Mouse (Mus musculus) liver, embryonic 18 days (tissue): ENCODE measurements around the gene Batf2. TPM values are rescaled to one million over a fixed set of nuclear protein-coding genes. Genes with fewer than 3 reads are reported as not detected.

Experiments used
- polyA plus RNA-seq: library from polyadenylated mRNA; depleted of rRNA; stranded (reverse); fragments of >200 nt; gene quantifications from 2 replicates; pipeline ENCODE4 v1.2.3, GENCODE M21; 2012; rRNA removed

Gene Batf2
- polyA plus RNA-seq, result 1.4 and 1.5 TPM in 2 replicates

DNA sequence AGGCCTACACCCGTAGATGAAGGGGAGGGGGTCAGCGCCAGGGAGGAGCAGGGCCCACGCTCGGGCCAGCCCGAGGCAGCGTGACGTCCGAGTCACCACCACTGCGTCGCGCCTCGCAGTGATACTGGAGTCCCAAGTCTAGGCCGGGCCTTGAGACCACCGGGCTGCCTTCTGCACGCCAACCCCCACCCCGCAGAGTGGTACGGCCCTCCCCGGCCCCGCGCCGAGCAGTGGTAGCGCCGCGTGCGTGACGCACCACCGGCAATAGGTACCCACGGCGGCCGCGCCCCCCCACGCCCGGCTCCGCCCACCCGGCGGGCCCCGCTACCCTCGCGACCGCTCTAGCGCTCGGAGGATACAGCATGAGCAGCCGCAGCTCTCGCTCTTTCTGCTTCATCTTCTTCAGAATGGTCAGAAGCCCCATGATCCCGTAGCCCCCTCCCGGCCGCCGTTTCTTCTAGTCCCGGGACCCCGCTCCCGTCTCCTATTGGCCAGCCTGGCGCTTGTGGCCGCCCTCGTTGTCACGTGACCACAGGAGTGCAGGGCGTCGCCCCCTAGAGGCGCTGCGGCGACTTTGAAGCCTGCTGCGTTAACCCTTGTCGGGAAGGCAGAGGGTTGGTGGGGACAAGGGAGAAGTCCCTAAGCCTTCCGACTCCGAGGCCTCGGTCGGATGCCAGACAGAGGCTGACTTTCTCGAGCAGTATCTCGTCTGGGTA is at the start of gene Batf2:
TSS of gene Batf2 (plus strand) at position 306 of the 716 bp plus-strand sequence.

GRCm38 (mm10) chr19:6094119-6094518 is 46.7 kb upstream of the Batf2 start, which contains the start of gene AC131692.1:
Gene AC131692.1, plus strand, starts transcription at chr19:6094419.

DNA sequence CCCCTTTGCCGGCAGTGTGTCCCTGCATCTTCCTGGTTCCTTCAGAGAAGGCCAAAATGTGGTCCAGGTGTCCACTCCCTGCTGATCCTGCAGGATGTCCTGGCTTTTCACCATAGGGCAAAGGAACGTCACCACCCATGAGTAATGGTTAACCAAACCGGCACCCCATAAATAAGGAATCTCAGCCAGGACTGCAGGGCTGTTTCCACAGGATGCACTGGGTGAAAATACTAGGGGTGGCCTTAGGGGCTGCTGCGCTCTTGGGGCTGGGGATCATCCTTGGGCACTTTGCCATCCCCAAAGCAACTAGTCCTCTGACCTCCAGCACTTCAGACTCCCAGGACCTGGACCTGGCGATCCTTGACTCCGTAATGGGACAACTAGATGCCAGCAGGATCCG is 35.2 kb upstream of the Batf2 start, which contains the start of gene Naaladl1:
TSS of gene Naaladl1 (plus strand) at position 197 of the 400 bp plus-strand sequence.

GRCm38 (mm10) chr19:6117986-6118676 is 22.7 kb upstream of the Batf2 start, which contains the start of gene Sac3d1:
Gene Sac3d1, minus strand, starts transcription at chr19:6118650.

DNA sequence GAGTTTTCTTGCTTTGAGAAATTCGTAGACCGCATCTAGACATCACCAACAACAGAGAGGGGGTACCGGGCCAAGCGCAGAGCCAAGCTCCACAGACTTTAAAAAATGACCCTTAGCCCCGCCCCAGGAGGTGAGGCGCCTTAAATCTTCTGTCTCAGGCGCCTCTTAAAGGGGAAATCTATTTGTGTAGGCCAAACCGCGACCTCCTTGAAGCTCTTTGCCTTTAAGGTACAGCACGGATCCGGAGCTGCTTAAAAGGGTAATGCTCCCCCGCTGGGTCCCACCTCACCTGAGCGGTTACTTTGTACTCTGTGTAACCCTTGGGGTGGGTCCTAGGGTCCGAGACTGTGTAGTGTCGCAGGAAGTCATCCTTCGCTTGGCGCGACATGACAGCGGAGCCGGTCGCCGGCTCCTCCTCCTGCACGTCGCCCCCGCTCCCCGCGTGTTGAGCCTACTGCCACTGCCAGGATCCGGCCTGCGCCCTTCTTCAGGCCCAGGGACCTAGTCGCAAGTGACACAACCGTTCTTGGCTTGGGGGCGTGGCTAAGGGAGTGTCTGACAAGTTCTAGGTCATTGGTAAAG is 12.9 kb upstream of the Batf2 start, which contains the start of gene Snx15:
TSS of gene Snx15 (minus strand) at position 545 of the 582 bp plus-strand sequence.

GRCm38 (mm10) chr19:6141394-6141749 is 589 bp downstream of the Batf2 start, which contains the start of gene Arl2:
Gene Arl2, minus strand, starts transcription at chr19:6141548.

GRCm38 (mm10) chr19:6184131-6184530 is 43.3 kb downstream of the Batf2 start, which contains the start of gene Majin:
Gene Majin, plus strand, starts transcription at chr19:6184388.

Other genes starting within 250 kb of the Batf2 start
- 1.1 and 1.4 TPM in 2 replicates for gene Tigd3, start 246.8 kb upstream of the Batf2 start, polyA plus RNA-seq
- gene Dpf2, start 228.0 kb upstream of the Batf2 start, polyA plus RNA-seq, result 31.6 and 33.1 TPM in 2 replicates
- 3.1 and 3.5 TPM in 2 replicates for gene Cdc42ep2, start 216.2 kb upstream of the Batf2 start, polyA plus RNA-seq
- 32.2 and 32.9 TPM in 2 replicates for gene Pola2, start 176.8 kb upstream of the Batf2 start, polyA plus RNA-seq
- gene Slc22a20, start 154.8 kb upstream of the Batf2 start, polyA plus RNA-seq, result 0.05 and 0.07 TPM in 2 replicates
- gene Capn1, start 125.1 kb upstream of the Batf2 start, polyA plus RNA-seq, result 16.0 and 18.9 TPM in 2 replicates
- 12.0 and 13.7 TPM in 2 replicates for gene Syvn1, start 94.4 kb upstream of the Batf2 start, polyA plus RNA-seq
- gene Mrpl49, start 83.2 kb upstream of the Batf2 start, polyA plus RNA-seq, result 22.4 and 23.7 TPM in 2 replicates
- 1,008 and 1,075 TPM in 2 replicates for gene Fau, start 83.1 kb upstream of the Batf2 start, polyA plus RNA-seq
- 18.6 and 20.3 TPM in 2 replicates for gene Znhit2, start 79.8 kb upstream of the Batf2 start, polyA plus RNA-seq
- gene Tm7sf2, start 72.6 kb upstream of the Batf2 start, polyA plus RNA-seq, result 74.1 and 93.2 TPM in 2 replicates
- 20.2 and 24.9 TPM in 2 replicates for gene Vps51, start 63.8 kb upstream of the Batf2 start, polyA plus RNA-seq
- gene Tmem262, start 61.0 kb upstream of the Batf2 start, polyA plus RNA-seq, result not detected in 2 replicates
- 0.26 and 0.29 TPM in 2 replicates for gene Gm28374, start 58.7 kb upstream of the Batf2 start, polyA plus RNA-seq
- gene Zfpl1, start 56.0 kb upstream of the Batf2 start, polyA plus RNA-seq, result 18.7 and 21.2 TPM in 2 replicates
- 11.0 and 11.4 TPM in 2 replicates for gene Cdca5, start 56.0 kb upstream of the Batf2 start, polyA plus RNA-seq
- 0.14 and 0.23 TPM in 2 replicates for gene AC131692.1, start 46.6 kb upstream of the Batf2 start, polyA plus RNA-seq
- 2.1 TPM in 2 replicates for gene Naaladl1, start 35.2 kb upstream of the Batf2 start, polyA plus RNA-seq
- gene Sac3d1, start 22.3 kb upstream of the Batf2 start, polyA plus RNA-seq, result 12.5 and 12.8 TPM in 2 replicates
- 32.0 and 35.8 TPM in 2 replicates for gene Snx15, start 12.7 kb upstream of the Batf2 start, polyA plus RNA-seq
- 16.7 and 18.5 TPM in 2 replicates for gene Arl2, start 565 bp downstream of the Batf2 start, polyA plus RNA-seq
- gene Majin, start 43.4 kb downstream of the Batf2 start, polyA plus RNA-seq, result 0.05 TPM in 2 replicates
- gene Gpha2, start 85.4 kb downstream of the Batf2 start, polyA plus RNA-seq, result not detected in 2 replicates
- 4.8 and 5.2 TPM in 2 replicates for gene Ppp2r5b, start 94.9 kb downstream of the Batf2 start, polyA plus RNA-seq
- 5.6 and 6.8 TPM in 2 replicates for gene Atg2a, start 100.7 kb downstream of the Batf2 start, polyA plus RNA-seq
- 57.5 and 76.1 TPM in 2 replicates for gene Ehd1, start 135.7 kb downstream of the Batf2 start, polyA plus RNA-seq
- gene Cdc42bpg, start 165.5 kb downstream of the Batf2 start, polyA plus RNA-seq, result 4.2 and 5.4 TPM in 2 replicates
- gene Men1, start 194.0 kb downstream of the Batf2 start, polyA plus RNA-seq, result 16.8 and 18.1 TPM in 2 replicates
- 29.5 and 37.2 TPM in 2 replicates for gene Map4k2, start 200.2 kb downstream of the Batf2 start, polyA plus RNA-seq
- gene Sf1, start 222.7 kb downstream of the Batf2 start, polyA plus RNA-seq, result 43.1 and 53.9 TPM in 2 replicates
- 3.5 and 4.3 TPM in 2 replicates for gene Pygm, start 243.4 kb downstream of the Batf2 start, polyA plus RNA-seq